Mouse (Mus musculus) intestine, embryonic 16.5 days (tissue): Measurements from ENCODE around the gene Mllt10. TPM values are rescaled to one million over a fixed set of nuclear protein-coding genes. Genes with fewer than 3 reads are reported as not detected.

Experiments
- ATAC-seq: fragments of 200-750 bp; cut with Nextera tagmentation; 2 replicates; pipeline ENCODE4 v1.8.0; 2017; ENCODE audit warnings: moderate TSS enrichment, moderate library complexity
- H3K27ac ChIP-seq: fragments of 300-500 bp; sonication (generic); 2 replicates; pipeline ENCODE4 v1.5.1; 2014; ENCODE audit warnings: mild to moderate bottlenecking, low read length
- H3K27me3 ChIP-seq: fragments of 300-500 bp; sonication (generic); replicated peaks from 2 replicates; pipeline ENCODE4 v1.6.1; 2014; ENCODE audit warnings: low read length, control low read depth, mixed read lengths; ENCODE audit not compliant: control insufficient read depth, insufficient read depth
- H3K36me3 ChIP-seq: fragments of 300-500 bp; sonication (generic); 2 replicates; pipeline ENCODE4 v1.6.1; 2014; ENCODE audit warnings: low read length, control low read depth; ENCODE audit not compliant: control insufficient read depth, insufficient read depth
- H3K4me1 ChIP-seq: fragments of 300-500 bp; sonication (generic); 2 replicates; pipeline ENCODE4 v1.6.1; 2014; ENCODE audit warnings: low read length, control low read depth, mixed read lengths; ENCODE audit not compliant: control insufficient read depth, insufficient read depth
- H3K4me2 ChIP-seq: fragments of 300-500 bp; sonication (generic); 2 replicates; pipeline ENCODE4 v1.6.1; 2014; ENCODE audit warnings: low read depth, low read length, control low read depth
- H3K4me3 ChIP-seq: fragments of 300-500 bp; sonication (generic); 2 replicates; pipeline ENCODE4 v1.5.1; 2014; ENCODE audit warnings: mild to moderate bottlenecking, low read length
- H3K9ac ChIP-seq: fragments of 300-500 bp; sonication (generic); 2 replicates; pipeline ENCODE4 v1.6.1; 2014; ENCODE audit warnings: low read depth, low read length
- H3K9me3 ChIP-seq: fragments of 300-500 bp; sonication (generic); 2 replicates; pipeline ENCODE4 v1.6.1; 2016; ENCODE audit warnings: low read length, control low read depth; ENCODE audit not compliant: control insufficient read depth
- WGBS: fragments of 180-500 bp; shearing (Covaris S2); extraction: QIAGEN DNeasy Blood & Tissue Kit; methylation state at CpG from one replicate; pipeline ENCODE4 v1.1.7; 2014; 5-methylcytosine and 5-hydroxymethylcytosine counted together
- polyA plus RNA-seq: library from polyadenylated mRNA; unstranded; fragments of >200 nt; fragmentation: Nextera tagmentation; extraction: Ambion mirVana; gene quantifications from 2 replicates; pipeline ENCODE4 v1.2.1, GENCODE M21; 2015

Mllt10 gene
- polyA plus RNA-seq, 1 experiment from 2014 or later, result 47.2 TPM

DNA sequence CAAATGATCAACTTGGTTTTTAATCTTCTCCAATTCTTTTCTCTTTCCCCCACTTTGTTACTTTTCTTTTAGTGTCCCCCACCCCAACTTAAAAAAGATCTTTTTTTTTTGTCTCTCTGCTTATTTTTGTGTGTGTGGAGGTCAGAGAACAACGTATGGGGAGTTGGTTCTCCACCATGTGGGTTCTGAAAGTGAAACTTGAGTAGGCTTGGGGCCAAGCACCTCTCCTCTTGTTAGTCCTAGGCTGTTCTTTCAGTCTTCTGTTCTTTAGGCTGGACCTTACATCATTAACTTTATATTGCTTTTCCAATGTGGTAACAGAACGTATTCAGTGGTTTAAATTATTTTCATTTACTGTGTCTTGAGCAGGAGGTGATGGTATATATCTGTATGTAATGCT is 40.8 kb downstream of the Mllt10 start:
- no peak overlapping the region for H3K27ac ChIP-seq
- H3K9me3 ChIP-seq, result no peaks in the 10 kb centered on the region
- no peak for ATAC-seq
- no peaks in the 10 kb centered on the region for H3K27me3 ChIP-seq
- 54% methylated on average over 2 of the region's 2 CpGs for WGBS
- H3K9ac ChIP-seq, result no peak overlapping the region
- H3K36me3 ChIP-seq, result peaks cover 9% of the 10 kb centered on the region
- no peaks in the 10 kb centered on the region for H3K4me1 ChIP-seq
- no peak overlapping the region for H3K4me3 ChIP-seq
- no peak overlapping the region for H3K4me2 ChIP-seq

DNA sequence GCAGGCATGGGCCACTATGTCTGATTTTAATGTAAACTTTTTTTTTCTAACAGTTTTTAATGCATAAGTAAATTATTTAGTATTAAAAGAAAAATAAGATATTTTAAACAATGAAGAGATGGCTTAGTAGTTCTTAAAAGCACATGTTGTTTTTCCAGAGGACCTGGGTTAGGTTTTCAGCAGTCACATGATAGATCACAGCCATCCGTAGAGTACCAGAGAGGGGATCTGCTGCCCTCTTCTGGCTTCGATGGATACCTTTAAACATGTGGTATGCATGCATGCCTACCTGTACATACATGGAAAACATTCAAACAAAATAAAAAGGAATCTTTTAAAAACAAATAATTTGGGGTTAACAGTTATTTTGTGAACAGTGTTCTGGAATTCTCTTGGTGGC is 45.9 kb downstream of the Mllt10 start:
- Histone ChIP-seq H3K4me2 (no peak overlapping the region), H3K9me3 (no peaks in the 10 kb centered on the region), H3K36me3 (peaks cover 9% of the 10 kb centered on the region), H3K27ac (no peak overlapping the region), H3K4me1 (no peaks in the 10 kb centered on the region), H3K9ac (no peak overlapping the region), H3K4me3 (no peak overlapping the region), H3K27me3 (no peaks in the 10 kb centered on the region)
- no peak for ATAC-seq
- WGBS, result 89% methylated on average over 2 of the region's 2 CpGs

GRCm38 (mm10) chr2:18107561-18107960 is 52.5 kb downstream of the Mllt10 start:
- no peak overlapping the region for H3K4me3 ChIP-seq
- H3K9ac ChIP-seq, result no peak overlapping the region
- no peak overlapping the region for H3K4me2 ChIP-seq
- H3K27me3 ChIP-seq, result no peaks in the 10 kb centered on the region
- no peaks in the 10 kb centered on the region for H3K4me1 ChIP-seq
- ATAC-seq, result no peak
- H3K9me3 ChIP-seq, result no peaks in the 10 kb centered on the region
- no peak overlapping the region for H3K27ac ChIP-seq
- no peaks in the 10 kb centered on the region; the same call in 1 of the 2 replicates for H3K36me3 ChIP-seq

GRCm38 (mm10) chr2:18108214-18108613 is 53.2 kb downstream of the Mllt10 start:
- Histone ChIP-seq H3K4me2 (no peak overlapping the region), H3K27ac (no peak overlapping the region), H3K36me3 (no peaks in the 10 kb centered on the region; the same call in 1 of the 2 replicates), H3K9ac (no peak overlapping the region), H3K27me3 (no peaks in the 10 kb centered on the region), H3K4me3 (no peak overlapping the region), H3K9me3 (no peaks in the 10 kb centered on the region), H3K4me1 (no peaks in the 10 kb centered on the region)
- WGBS, result 95% methylated on average over 3 of the region's 3 CpGs
- no peak for ATAC-seq

GRCm38 (mm10) chr2:18111411-18111810 is 56.4 kb downstream of the Mllt10 start:
- Histone ChIP-seq H3K36me3 (peaks cover 5% of the 10 kb centered on the region; the same call in 1 of the 2 replicates), H3K4me2 (no peak overlapping the region), H3K9me3 (no peaks in the 10 kb centered on the region), H3K4me3 (no peak overlapping the region), H3K4me1 (no peaks in the 10 kb centered on the region), H3K27ac (no peak overlapping the region), H3K27me3 (no peaks in the 10 kb centered on the region), H3K9ac (no peak overlapping the region)
- ATAC-seq, result no peak

DNA sequence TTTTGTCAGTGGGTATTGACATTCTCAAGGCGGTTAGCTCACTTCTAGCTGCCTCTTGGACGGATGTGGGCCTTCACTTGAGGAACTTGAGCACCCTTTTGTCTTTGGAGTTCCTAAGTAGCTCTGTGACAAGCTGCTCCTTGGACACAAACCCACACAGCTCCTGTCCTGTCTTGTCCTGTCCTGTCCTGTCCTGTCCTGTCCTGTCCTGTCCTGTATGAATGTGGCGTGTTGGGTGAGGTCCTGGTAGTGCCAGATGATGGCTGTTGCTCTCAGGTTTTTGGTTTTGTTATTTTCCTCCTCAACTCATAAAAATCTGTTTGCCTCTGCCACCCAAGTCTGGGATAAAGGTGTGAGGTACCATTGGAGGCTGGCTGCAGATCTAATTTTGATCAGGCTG is 61.4 kb downstream of the Mllt10 start:
- ATAC-seq, result no peak
- no peaks in the 10 kb centered on the region for H3K4me1 ChIP-seq
- peaks cover 5% of the 10 kb centered on the region; the same call in 1 of the 2 replicates for H3K36me3 ChIP-seq
- H3K27ac ChIP-seq, result no peak overlapping the region
- no peak overlapping the region for H3K4me3 ChIP-seq
- H3K9me3 ChIP-seq, result no peaks in the 10 kb centered on the region
- no peak overlapping the region for H3K9ac ChIP-seq
- H3K4me2 ChIP-seq, result no peak overlapping the region
- no peaks in the 10 kb centered on the region for H3K27me3 ChIP-seq
- whole genome bisulfite sequencing, result 81% methylated on average over 3 of the region's 3 CpGs

DNA sequence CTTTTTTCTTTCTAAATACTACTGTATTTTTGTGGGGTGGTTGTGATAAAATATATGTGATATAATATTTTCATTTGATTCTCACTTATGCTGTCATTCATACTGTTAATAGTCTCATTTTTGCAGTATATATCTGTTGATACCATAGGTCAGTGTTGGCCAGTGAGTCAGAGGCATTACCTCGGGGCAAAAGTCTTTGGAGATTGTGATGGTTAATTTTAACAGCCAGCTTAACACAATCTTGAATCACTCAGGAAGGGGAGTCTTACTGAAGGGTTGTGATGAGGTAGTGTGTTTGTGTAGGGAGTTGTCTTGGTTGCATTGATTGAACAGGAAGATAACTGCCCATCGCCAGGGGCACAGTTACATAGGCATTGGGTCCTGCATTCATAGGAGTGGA is 83.1 kb downstream of the Mllt10 start:
- Histone ChIP-seq H3K4me1 (no peaks in the 10 kb centered on the region), H3K4me3 (no peak overlapping the region), H3K27me3 (no peaks in the 10 kb centered on the region), H3K9ac (no peak overlapping the region), H3K4me2 (no peak overlapping the region), H3K36me3 (peaks cover 9% of the 10 kb centered on the region), H3K27ac (no peak overlapping the region), H3K9me3 (no peaks in the 10 kb centered on the region)
- ATAC-seq, result peak; percentile 42
- WGBS, result 71% methylated on average over 2 of the region's 2 CpGs

GRCm38 (mm10) chr2:18139646-18140045 is 84.6 kb downstream of the Mllt10 start:
- Histone ChIP-seq H3K36me3 (peaks cover 9% of the 10 kb centered on the region), H3K9ac (no peak overlapping the region), H3K27ac (no peak overlapping the region), H3K4me2 (no peak overlapping the region), H3K4me1 (no peaks in the 10 kb centered on the region), H3K4me3 (no peak overlapping the region), H3K9me3 (no peaks in the 10 kb centered on the region), H3K27me3 (no peaks in the 10 kb centered on the region)
- WGBS, result 96% methylated on average over 5 of the region's 5 CpGs
- no peak for ATAC-seq

DNA sequence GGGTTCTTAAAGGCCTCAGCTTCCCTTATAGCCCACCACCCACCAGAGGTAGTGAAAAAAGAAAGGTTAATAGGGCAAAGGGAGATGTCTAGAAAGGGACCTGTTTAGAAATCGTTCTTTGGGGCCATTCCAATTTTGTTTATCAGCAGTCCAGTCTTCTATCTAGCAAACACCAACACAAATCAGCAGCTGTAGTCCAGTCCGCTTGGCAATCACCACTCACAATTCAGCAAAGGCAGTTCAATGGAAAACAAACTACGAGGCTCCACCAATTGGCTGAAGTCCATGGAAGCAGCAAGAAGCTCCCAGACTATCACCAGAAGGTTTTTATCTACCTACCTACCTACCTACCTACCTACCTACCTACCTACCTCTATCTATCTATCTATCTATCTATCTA is 101.1 kb downstream of the Mllt10 start:
- Histone ChIP-seq H3K9me3 (no peaks in the 10 kb centered on the region), H3K4me1 (no peaks in the 10 kb centered on the region), H3K27me3 (no peaks in the 10 kb centered on the region), H3K4me3 (no peak overlapping the region), H3K27ac (no peak overlapping the region), H3K36me3 (0 out of 2 replicates have a peak, but pooled peaks cover 3% of the 10 kb centered on the region), H3K9ac (no peak overlapping the region), H3K4me2 (no peak overlapping the region)
- 95% methylated on average over 3 of the region's 3 CpGs for WGBS
- no peak for ATAC-seq

DNA sequence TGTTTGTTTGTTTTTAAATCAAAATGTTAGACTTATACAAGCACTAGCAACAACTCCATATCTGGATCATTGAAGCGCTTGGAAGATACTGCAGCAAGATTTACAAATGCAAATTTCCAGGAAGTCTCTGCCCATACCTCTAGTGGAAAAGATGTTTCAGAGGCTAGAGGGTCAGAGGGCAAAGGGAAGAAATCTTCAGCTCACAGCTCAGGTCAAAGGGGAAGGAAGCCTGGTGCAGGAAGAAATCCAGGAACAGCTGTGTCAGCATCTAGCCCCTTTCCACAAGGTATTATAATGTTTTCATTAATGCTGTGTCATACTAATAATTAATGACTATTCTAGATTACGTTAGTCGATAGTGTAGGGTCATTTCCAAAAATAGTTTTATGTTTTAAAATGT is 104.4 kb downstream of the Mllt10 start:
- H3K9ac ChIP-seq, result no peak overlapping the region
- ATAC-seq, result no peak
- H3K27me3 ChIP-seq, result no peaks in the 10 kb centered on the region
- no peak overlapping the region for H3K4me2 ChIP-seq
- no peak overlapping the region for H3K27ac ChIP-seq
- H3K9me3 ChIP-seq, result no peaks in the 10 kb centered on the region
- no peaks in the 10 kb centered on the region for H3K4me1 ChIP-seq
- WGBS, result 76% methylated on average over 3 of the region's 3 CpGs
- H3K36me3 ChIP-seq, result 0 out of 2 replicates have a peak, but pooled peaks cover 5% of the 10 kb centered on the region
- no peak overlapping the region for H3K4me3 ChIP-seq
